Mouse (Mus musculus): Measurements from ENCODE around the gene Sec63. TPM values are rescaled to one million over a fixed set of nuclear protein-coding genes. Genes with fewer than 3 reads are reported as not detected.

Sec63 gene
- total RNA-seq, 4 experiments from 2014 or later: 78.3 to 92.2 (median 84.0) TPM

DNA sequence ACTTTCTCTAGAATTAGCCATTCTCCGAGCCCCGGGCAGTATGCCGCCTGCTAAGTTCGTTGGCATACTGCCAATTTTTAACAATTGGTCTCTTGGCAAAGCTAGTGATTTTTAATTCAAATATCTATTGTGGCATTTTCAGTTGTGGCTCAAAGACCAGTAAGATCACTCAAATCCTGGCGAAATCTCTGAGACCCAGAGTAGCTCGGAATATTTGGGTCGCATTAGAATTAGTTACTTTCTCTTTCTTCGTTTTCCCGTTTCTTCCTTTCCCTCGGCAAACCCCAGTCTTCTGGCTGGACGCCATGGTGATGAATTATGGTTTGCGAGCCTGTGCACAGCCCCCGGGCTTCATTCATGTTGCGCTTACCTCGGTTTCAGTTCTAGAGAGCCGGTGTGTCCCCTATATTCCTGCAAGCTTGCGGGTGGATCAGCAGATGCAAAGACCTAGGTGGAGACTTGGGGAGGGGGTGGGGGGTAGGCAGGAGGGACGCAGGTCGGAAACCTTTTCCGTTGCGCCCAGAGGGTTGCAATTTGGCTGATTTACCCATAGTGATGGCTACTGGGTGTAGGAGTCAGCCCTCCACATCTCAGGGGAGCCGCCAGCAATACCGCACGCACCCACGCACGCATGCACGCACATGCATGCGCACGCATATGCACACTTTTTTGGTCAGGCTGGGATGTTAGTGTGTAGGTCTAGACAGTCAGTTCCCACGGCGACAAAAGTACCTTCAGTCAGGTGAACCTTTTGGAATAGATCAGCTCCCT is 102.5 kb downstream of the Sec63 start:
- DNase-seq: no peak

DNA sequence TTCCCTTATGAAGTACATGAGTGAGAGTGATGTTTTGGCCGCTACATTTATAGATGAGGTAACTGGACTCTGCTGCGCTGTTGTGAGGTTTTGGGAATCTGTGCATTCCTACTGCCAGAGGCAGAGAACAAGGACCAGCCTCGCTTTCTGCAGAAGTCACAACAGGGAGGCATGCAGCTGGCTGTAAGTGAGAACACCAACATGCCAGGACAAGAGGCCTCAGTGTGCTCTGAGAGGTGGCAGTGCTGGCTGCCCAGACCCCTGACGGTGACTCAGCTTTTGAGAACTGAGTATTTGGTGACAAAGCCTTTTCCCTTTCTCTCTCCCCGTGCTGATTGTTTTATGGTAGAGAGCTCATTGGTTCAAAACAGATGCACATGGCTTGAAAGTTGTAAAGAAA is 103.4 kb downstream of the Sec63 start:
- DNase-seq: no peak

DNA sequence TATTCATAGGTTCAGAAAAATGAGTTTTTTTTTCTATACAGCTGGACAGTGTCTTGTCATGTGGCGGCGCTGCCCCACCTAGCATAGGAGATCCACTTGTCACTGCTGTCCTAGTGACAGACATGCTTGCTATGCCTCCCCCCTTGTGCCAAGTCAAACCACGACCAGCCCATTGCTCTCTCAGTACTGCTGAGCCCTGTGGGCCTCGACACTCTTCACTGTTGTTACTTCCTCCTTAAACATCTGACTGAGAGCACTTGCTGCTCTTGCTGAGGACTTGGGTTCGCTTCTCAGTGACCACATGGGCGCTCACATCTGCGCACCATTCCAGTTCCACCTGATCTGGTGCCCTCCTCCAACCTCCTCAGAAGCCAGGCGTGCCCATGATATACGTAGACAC is 107.1 kb downstream of the Sec63 start:
- DNase-seq: no peak

DNA sequence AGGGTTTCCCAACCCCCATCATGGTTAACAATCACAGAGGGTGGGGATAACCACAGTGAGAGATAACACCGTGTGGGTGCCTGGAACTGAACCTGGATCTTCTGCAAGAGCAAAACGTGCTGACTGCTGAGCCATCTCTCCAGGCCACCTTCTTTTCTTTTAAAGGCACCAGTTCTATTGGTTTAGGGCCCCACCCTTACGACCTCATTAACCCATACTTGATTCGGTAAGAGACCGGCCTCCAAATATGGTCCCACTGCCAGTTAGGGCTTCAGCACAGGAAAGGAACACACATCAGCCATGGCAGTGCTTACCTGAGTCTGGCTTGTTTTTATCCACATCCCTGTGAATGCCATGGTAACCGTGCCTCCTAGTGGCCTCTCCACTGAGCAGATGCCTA is 108.2 kb downstream of the Sec63 start:
- DNase-seq: no peak

DNA sequence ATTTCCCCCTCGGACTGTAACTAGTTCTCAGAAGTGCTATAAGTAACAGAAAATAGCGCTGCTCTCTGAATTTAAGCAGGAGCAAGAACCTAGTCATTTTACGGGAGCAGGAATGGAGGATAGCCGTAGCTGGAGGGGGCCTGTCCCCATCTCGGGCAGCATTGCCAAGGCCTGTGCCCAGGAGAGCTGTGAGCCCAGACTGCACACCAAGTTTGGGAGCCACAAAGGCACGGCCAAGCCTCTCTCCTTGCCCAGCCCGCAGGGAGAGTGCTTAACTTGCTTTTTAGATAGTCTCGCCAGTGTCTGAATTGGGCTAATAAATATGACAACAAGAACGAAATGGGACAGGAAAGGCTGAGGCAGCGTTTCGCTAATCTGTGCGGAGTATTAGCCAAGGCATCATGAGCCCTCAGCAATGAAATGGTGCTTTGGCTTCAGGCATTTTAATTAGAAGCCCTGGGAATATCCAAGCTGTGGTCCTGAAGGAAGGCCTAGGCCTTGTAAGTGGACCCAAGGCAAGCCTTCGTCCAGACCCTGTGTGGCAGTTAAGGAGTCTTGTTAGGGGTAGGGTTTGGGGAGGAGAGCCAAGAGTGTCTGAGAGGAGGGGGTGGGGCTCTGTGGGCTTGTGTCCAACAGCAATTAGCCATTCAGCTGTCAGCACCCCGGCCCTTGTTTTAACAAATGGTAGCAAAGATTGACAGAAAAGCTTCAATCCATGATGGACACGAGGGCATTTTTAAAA is 111.1 kb downstream of the Sec63 start:
- no peak for DNase-seq

DNA sequence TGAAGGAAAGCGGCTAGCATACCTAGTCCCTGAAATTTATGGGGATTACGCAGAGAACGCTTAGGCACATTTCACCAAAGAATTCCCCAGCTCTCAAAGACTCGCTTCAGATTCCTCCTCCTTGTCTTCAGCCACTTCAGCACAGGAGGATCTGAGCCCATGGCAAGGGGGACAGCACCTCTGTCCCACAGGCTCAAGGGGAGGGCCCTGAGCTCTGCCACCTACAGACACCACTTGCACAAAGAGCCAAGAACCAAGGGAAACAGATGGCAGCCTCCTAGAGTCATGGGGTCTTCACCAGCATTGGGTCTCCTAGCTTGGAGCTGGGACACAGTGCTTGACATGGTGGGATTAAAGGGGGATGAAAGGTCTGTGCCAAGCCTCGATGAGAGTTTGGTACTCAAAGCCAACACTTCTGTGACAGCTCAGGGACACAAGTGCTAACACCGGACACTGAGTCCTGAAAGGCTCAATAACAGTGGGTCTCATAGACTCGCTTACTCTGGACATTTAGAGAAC is 111.8 kb downstream of the Sec63 start:
- no peak for DNase-seq

DNA sequence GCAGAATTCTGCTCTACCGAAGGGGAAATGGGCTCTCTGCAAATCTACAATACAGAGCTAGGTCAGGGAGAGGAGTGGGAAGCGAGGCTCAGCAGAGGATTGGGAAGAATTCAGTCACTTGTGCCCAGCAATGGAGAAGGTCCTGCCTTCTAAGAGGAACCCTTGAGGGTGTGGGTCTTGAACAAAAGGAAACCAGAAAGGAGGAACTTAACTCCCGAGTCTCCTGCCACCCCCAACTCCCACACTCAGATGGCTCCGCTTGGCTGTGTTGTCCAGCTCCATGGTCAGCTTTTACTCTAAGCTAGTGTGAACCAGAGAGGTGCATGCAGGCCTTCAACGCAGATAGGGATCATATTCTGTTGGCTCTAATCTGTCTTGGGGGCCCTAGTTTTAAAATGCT is 114.9 kb downstream of the Sec63 start:
- DNase-seq: no peak

DNA sequence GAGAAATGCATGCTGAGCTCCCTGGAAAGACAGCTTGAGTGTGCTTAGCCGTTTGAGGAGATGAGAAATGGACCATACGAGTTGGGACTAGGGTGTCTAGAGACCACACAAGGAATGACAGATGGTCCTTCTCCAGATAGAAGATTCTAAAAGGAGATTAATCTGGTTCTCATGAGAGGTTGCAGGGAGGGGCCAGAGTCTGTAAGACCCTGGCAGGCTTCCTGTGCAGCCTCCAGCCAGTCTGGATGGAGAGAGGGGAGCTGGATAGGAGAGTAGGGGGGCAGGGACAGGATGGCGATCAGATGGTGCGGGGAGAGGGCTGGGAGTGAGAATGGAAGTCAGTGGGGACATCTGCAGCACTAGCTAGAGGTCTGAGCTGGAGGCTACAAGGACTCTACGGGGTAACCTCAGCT is 118.0 kb downstream of the Sec63 start:
- no peak for DNase-seq

DNA sequence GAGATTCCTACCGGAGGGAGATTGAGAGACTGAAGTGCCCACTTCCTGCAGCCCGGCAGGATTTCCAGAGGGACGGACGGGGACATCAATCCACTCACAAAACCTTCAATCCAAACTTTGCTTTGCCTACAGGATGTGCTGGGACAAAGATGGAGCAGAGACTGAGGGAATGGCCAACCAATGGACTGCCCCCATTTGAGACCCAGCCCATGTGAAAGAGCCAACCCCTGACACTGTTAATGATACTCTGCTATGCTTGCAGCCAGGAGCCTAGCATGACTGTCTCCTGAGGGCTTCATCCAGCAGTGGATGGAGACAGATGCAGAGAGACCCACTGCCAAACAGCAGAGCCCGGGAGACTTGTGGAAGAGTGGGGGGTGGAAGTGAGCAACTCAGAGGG is 118.4 kb downstream of the Sec63 start:
- DNase-seq: no peak

Other genes starting within 250 kb of the Sec63 start
- gene Nr2e1, start 177.9 kb upstream of the Sec63 start, total RNA-seq (2022): not detected
- gene Ostm1, start 177.7 kb upstream of the Sec63 start, total RNA-seq (2022): 10 to 100 TPM; 31.6 to 39.0 (median 36.8) TPM
- gene Scml4, start 98.9 kb downstream of the Sec63 start, total RNA-seq (2022): 1 to 10 TPM; 4.6 to 7.4 (median 6.7) TPM

All from adrenal gland, adult 8-10 months (tissue).